Mouse (Mus musculus) left cerebral cortex, adult 2 months (tissue): ENCODE measurements at regions not wholly inside any gene's neighbourhood (a gene's known extent, or its start where the extent isn't known, plus 50 kb on each side); places are given as distances from the start of the nearest gene placed in this dataset.

Experiments used
- DNase-seq, 2 experiments: peaks; one replicate each; pipeline ENCODE4 v3.0.0; 2021 to 2022; ENCODE audit warnings: low spot score in 2 of 2, mixed read lengths in 1 of 2; ENCODE audit errors: extremely low spot score in 1 of 2
- H3K27ac ChIP-seq: fragments of 200-600 bp; 2 replicates; pipeline ENCODE4 v1.8.1; 2022
- H3K4me3 ChIP-seq: fragments of 200-600 bp; 2 replicates; pipeline ENCODE4 v1.8.1; 2022
- CTCF ChIP-seq: fragments of 200-600 bp; IDR thresholded peaks from 2 replicates; pipeline ENCODE4 v1.8.1; 2022; ENCODE audit warnings: antibody characterized with exemption, mild to moderate bottlenecking, moderate library complexity
- intact Hi-C: fragments of 180-260 bp; cut with DNase I; formaldehyde crosslinking; loops from one replicate; pipeline ENCODE4 v1.15.1; 2025

DNA sequence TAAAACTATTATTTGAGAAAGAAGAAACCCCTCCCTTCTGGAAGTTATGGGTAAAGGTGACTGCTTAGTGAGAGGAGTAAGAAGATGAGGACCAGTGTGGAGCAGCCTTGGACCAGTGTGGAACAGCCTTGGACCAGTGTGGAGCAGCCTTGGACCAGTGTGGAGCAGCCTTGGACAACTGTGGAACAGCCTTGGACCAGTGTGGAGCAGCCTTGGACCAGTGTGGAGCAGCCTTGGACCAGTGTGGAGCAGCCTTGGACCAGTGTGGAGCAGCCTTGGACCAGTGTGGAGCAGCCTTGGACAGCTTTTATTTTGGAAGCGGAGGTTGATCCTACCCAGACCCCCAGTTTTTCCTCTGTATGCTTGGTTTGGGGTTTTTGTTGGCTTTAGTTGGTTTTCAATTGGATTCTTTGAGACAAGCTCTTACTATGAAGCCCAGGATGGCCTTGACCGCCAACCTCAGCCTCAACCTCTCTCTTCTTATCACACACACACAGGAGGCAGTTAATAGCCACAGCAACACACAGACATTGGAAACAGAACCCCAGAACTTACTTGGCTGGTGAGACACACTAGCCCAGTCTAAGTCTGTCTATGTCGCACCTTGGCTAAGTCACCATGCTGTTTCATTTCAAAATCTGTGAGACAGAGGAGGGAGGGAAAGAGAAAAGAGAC is 364.7 kb upstream of the Gm10131 start:
- H3K4me3 ChIP-seq = no peak overlapping the region
- no peak for DNase-seq
- intact Hi-C loops = no loop called here
- TF ChIP-seq CTCF = no peak
- H3K27ac ChIP-seq = no peak overlapping the region

DNA sequence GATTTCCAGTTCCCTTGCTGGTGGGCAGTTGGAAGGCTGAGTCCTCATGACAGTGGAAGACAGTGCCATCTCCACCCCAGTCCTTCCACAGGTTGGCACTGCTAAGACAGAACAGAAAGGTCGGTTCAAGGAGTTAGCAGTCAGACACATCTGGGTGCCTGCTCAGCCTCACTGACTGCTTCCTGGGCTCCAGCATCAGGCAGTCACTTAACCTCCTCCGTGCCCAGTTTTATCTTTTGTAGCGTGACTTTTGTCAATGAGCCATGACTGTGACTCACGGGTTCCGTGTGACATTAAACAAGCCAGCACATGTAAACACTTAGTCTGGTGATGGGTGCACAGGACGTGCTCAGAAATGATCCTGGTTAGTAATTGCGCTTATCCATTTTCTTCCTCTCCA is 363.1 kb upstream of the Gm10131 start:
- H3K4me3 ChIP-seq = no peak overlapping the region
- no peak for DNase-seq
- no peak for TF ChIP-seq CTCF
- no peak overlapping the region for H3K27ac ChIP-seq
- intact Hi-C loops = no loop called here

- H3K4me3 ChIP-seq = no peak overlapping the region
- DNase-seq = no peak
- no peak overlapping the region for H3K27ac ChIP-seq
- no peak for TF ChIP-seq CTCF
- intact Hi-C loops = no loop called here
Measured at GRCm38 (mm10) chr8:34473769-34474168, 362.2 kb upstream of the Gm10131 start.

DNA sequence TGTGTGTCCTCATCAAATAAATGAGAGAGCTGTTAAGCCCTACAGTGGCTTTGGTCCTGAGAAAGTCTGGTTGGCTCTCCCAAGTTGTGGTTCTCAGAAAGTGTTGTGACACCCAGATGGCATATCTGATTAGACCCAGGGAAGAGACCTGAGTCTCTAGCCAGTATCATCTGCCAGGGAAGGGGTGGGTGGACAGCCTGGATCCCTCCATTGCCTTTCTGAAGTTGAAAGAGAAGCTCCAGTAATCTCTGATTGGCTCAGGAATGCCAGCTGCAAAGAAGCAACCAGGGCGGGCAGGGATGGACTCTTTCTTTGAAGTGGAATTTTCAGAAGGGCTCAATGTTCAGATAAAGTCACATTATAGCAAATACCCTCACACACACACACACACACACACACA is 361.8 kb upstream of the Gm10131 start:
- no peak overlapping the region for H3K27ac ChIP-seq
- no peak for DNase-seq
- no peak for TF ChIP-seq CTCF
- H3K4me3 ChIP-seq = no peak overlapping the region
- intact Hi-C loops = no loop called here

- H3K27ac ChIP-seq = no peak overlapping the region
- H3K4me3 ChIP-seq = no peak overlapping the region
- intact Hi-C loops = no loop called here
- no peak for TF ChIP-seq CTCF
- no peak for DNase-seq
Measured at GRCm38 (mm10) chr8:34472846-34473245, 361.3 kb upstream of the Gm10131 start.

GRCm38 (mm10) chr8:34472434-34472833 is 360.9 kb upstream of the Gm10131 start:
- intact Hi-C loops = no loop called here
- no peak overlapping the region for H3K27ac ChIP-seq
- DNase-seq = no peak
- TF ChIP-seq CTCF = no peak
- no peak overlapping the region for H3K4me3 ChIP-seq

GRCm38 (mm10) chr8:34469091-34469490 is 357.6 kb upstream of the Gm10131 start:
- H3K4me3 ChIP-seq = no peak overlapping the region
- H3K27ac ChIP-seq = no peak overlapping the region
- no peak for TF ChIP-seq CTCF
- intact Hi-C loops = loop anchor here (5.0 kb wide), 1 partner anchor 252 kb away; no protein-coding TSS in a partner anchor
- DNase-seq = no peak

- no peak overlapping the region for H3K4me3 ChIP-seq
- DNase-seq = no peak
- intact Hi-C loops = loop anchor here (5.0 kb wide), 1 partner anchor 250 kb away; no protein-coding TSS in a partner anchor
- TF ChIP-seq CTCF = no peak
- no peak overlapping the region for H3K27ac ChIP-seq
Measured at GRCm38 (mm10) chr8:34466786-34467364, 355.3 kb upstream of the Gm10131 start.

DNA sequence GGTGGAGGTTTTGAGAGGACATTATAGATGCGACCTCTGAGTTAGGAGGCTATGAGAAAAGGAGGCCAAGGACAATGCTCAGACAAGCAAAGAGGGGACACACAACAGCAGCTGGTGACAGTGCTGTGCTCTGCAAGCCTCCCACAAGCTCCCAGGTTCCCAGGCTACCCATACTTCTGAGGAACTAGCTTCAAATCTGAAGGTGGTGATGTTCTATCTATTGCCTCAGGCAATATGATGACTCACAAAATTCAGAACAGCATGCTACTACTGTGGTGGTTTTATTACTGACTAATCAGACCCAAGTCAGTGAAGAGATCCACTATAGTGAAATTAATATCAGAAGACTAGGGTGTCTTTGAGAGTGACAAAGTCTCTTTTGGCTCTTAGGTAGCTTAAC is 353.9 kb upstream of the Gm10131 start:
- Histone ChIP-seq H3K27ac (no peak overlapping the region), H3K4me3 (no peak overlapping the region)
- no peak for TF ChIP-seq CTCF
- intact Hi-C loops = loop anchor here (5.0 kb wide), 1 partner anchor 248 kb away; no protein-coding TSS in a partner anchor
- no peak for DNase-seq

DNA sequence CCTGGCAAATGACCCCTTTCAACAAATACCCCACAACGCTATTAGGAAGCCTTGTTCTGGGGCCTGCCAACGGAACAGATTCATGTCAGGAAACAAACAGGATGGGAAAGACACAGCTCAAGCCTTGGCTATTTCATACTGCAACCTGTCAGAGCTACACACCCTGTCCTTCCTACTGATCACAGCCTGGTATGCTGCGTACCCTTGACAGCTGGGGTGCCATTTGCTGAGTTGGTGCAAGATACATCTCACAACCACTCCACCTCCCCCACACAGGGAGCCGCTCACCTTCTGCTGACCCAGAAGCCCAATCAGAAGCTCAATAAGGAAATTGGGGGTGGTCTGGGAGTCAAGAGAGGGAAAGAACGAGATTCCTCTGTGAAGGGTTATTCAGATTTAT is 350.7 kb upstream of the Gm10131 start:
- no peak for TF ChIP-seq CTCF
- intact Hi-C loops = no loop called here
- no peak overlapping the region for H3K27ac ChIP-seq
- no peak overlapping the region for H3K4me3 ChIP-seq
- DNase-seq = no peak

GRCm38 (mm10) chr8:34458300-34458699 is 346.8 kb upstream of the Gm10131 start:
- TF ChIP-seq CTCF = no peak
- Histone ChIP-seq H3K27ac (no peak overlapping the region), H3K4me3 (no peak overlapping the region)
- DNase-seq = no peak
- intact Hi-C loops = no loop called here

GRCm38 (mm10) chr8:34456543-34456942 is 345.0 kb upstream of the Gm10131 start:
- no peak for TF ChIP-seq CTCF
- Histone ChIP-seq H3K27ac (no peak overlapping the region), H3K4me3 (no peak overlapping the region)
- DNase-seq = no peak
- intact Hi-C loops = no loop called here

- intact Hi-C loops = no loop called here
- DNase-seq = no peak
- Histone ChIP-seq H3K4me3 (no peak overlapping the region), H3K27ac (no peak overlapping the region)
- TF ChIP-seq CTCF = no peak
Measured at GRCm38 (mm10) chr8:34455376-34455775, 343.8 kb upstream of the Gm10131 start.
